Mouse (Mus musculus) layer of hippocampus, postnatal 36 days (tissue): ENCODE data around the gene Grin2c. TPM values are rescaled to one million over a fixed set of nuclear protein-coding genes. Genes with fewer than 3 reads are reported as not detected.

Source experiments
- DNase-seq, 2 experiments: peaks; one replicate each; pipeline ENCODE4 v3.0.0; 2022
- total RNA-seq, 2 experiments: library from RNA; stranded (reverse); gene quantifications; 2 replicates each; pipeline ENCODE4 v1.2.3; 2021

The Grin2c gene
- total RNA-seq, 2 experiments from 2014 or later: 43.5 to 50.9 TPM

GRCm38 (mm10) chr11:115264136-115264861 is 2.7 kb downstream of the Grin2c start:
- DNase-seq: no peak

GRCm38 (mm10) chr11:115262954-115263353 is 4.1 kb downstream of the Grin2c start:
- DNase-seq: no peak

GRCm38 (mm10) chr11:115259134-115259533 is 7.9 kb downstream of the Grin2c start:
- no peak for DNase-seq

- no peak for DNase-seq
Measured at GRCm38 (mm10) chr11:115257775-115258510, 9.1 kb downstream of the Grin2c start.

GRCm38 (mm10) chr11:115251258-115251657 is 15.8 kb downstream of the Grin2c start:
- no peak for DNase-seq

GRCm38 (mm10) chr11:115250405-115251090 is 16.5 kb downstream of the Grin2c start:
- DNase-seq: no peak

- no peak for DNase-seq
Measured at GRCm38 (mm10) chr11:115249721-115250404, 17.2 kb downstream of the Grin2c start.

- no peak for DNase-seq
Measured at GRCm38 (mm10) chr11:115247945-115248344, 19.1 kb downstream of the Grin2c start.

- no peak for DNase-seq
Measured at GRCm38 (mm10) chr11:115247240-115247639, 19.8 kb downstream of the Grin2c start.

- no peak for DNase-seq
Measured at GRCm38 (mm10) chr11:115246386-115246785, 20.7 kb downstream of the Grin2c start.

- DNase-seq: no peak
Measured at GRCm38 (mm10) chr11:115244840-115245239, 22.2 kb downstream of the Grin2c start.

GRCm38 (mm10) chr11:115243783-115244182 is 23.3 kb downstream of the Grin2c start:
- DNase-seq: no peak

- no peak for DNase-seq
Measured at GRCm38 (mm10) chr11:115242746-115243145, 24.3 kb downstream of the Grin2c start.

GRCm38 (mm10) chr11:115241402-115241801 is 25.6 kb downstream of the Grin2c start:
- no peak for DNase-seq

- DNase-seq: no peak
Measured at GRCm38 (mm10) chr11:115236570-115236969, 30.5 kb downstream of the Grin2c start.

GRCm38 (mm10) chr11:115234320-115235044 is 32.6 kb downstream of the Grin2c start:
- DNase-seq: no peak

GRCm38 (mm10) chr11:115233526-115234290 is 33.3 kb downstream of the Grin2c start:
- peak; percentile 51 to 63 for DNase-seq

- no peak for DNase-seq
Measured at GRCm38 (mm10) chr11:115232889-115233288, 34.2 kb downstream of the Grin2c start.

- peak in 1 of 2 experiments; percentile 32 for DNase-seq
Measured at GRCm38 (mm10) chr11:115231924-115232323, 35.1 kb downstream of the Grin2c start.

GRCm38 (mm10) chr11:115231168-115231915 is 35.7 kb downstream of the Grin2c start:
- no peak for DNase-seq
